Mouse (Mus musculus) erythroblast, embryonic 14.5 days (primary cell): Measurements from ENCODE around the gene Zfp672.

Source experiments
- GATA1 ChIP-seq: IDR thresholded peaks from 2 replicates; pipeline ENCODE4 v1.6.1; 2012; ENCODE audit warnings: low read length, inconsistent platforms, mixed read lengths
- TAL1 ChIP-seq: IDR thresholded peaks from 3 replicates; pipeline ENCODE4 v1.6.1; 2012; ENCODE audit warnings: low read length, inconsistent platforms, mixed read lengths

- no peak for TF ChIP-seq TAL1
- TF ChIP-seq GATA1 = no peak
These were observed 47.6 kb downstream of the Zfp672 start for GRCm38 (mm10) chr11:58282518-58282917.
